In the genomic region with DNA sequence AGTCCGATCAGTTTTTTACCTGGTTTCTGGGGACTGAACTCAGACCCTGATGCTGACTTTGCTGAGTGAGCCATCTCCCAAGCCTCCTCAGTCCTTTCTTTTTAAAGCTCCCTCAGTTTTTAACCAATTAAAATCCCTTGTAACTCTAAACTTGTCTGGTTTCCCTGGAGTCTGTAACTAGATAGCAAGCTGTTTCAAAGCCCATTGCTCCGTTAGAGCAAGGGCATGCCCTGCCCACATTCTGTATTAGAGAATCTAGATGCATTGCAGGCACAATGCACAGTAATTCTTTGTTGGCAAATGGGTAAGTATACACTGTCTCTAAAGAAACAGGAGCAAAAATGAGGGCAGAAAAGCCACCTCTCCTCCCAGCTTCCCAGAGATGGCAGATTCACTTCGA, we compare ENCODE assay signal across 22 mouse cellular contexts.
"Had no signal": no experiment of that assay in that cellular context is flagged by ENCODE, and none has a peak within 500 bp of the region (broad histone marks: within the 10 kb centered on the region; RNA-seq: fewer than 3 reads in every experiment).

No protein-coding gene starts in this region.

- H3K9ac ChIP-seq: limb, embryonic 12.5 days; limb, embryonic 15.5 days; liver, embryonic 14.5 days; liver, postnatal 0 days; lung, embryonic 14.5 days; midbrain, embryonic 12.5 days; midbrain, embryonic 15.5 days; neural tube, embryonic 12.5 days; neural tube, embryonic 15.5 days had no signal

- H3K4me2 ChIP-seq: limb, embryonic 12.5 days; limb, embryonic 15.5 days; liver, embryonic 11.5 days; lung, embryonic 14.5 days; midbrain, embryonic 12.5 days; midbrain, embryonic 15.5 days; neural tube, embryonic 12.5 days; neural tube, embryonic 15.5 days had no signal

- DNase-seq: kidney, adult 9 months; kidney, postnatal 25 days; left cerebral cortex, postnatal 4 days; liver, postnatal 0 days; lung, embryonic 14.5 days; right cerebral cortex, adult 18-20 months; right cerebral cortex, postnatal 14 days; right cerebral cortex, postnatal 4 days; thymus, adult 2 months; thymus, postnatal 14 days had no signal

- H3K36me3 ChIP-seq: limb, embryonic 12.5 days; limb, embryonic 15.5 days; midbrain, embryonic 12.5 days; midbrain, embryonic 15.5 days; neural tube, embryonic 12.5 days; neural tube, embryonic 15.5 days had no signal

- ATAC-seq: intestine, postnatal 0 days; liver, postnatal 0 days; lung, postnatal 0 days; midbrain, embryonic 15.5 days had no signal

- H3K27me3 ChIP-seq: limb, embryonic 12.5 days; limb, embryonic 15.5 days; midbrain, embryonic 12.5 days; midbrain, embryonic 15.5 days; neural tube, embryonic 12.5 days; neural tube, embryonic 15.5 days had no signal

- H3K27ac ChIP-seq: limb, embryonic 12.5 days; limb, embryonic 15.5 days; liver, embryonic 14.5 days; macrophage; midbrain, embryonic 12.5 days; midbrain, embryonic 15.5 days; neural tube, embryonic 12.5 days; neural tube, embryonic 15.5 days; stomach, postnatal 0 days had no signal

- H3K4me1 ChIP-seq: limb, embryonic 15.5 days had no signal

- H3K4me3 ChIP-seq: limb, embryonic 12.5 days; limb, embryonic 15.5 days; midbrain, embryonic 12.5 days; midbrain, embryonic 15.5 days; neural tube, embryonic 12.5 days; neural tube, embryonic 15.5 days had no signal

- H3K9me3 ChIP-seq: limb, embryonic 12.5 days; limb, embryonic 15.5 days; midbrain, embryonic 12.5 days; midbrain, embryonic 15.5 days; neural tube, embryonic 12.5 days; neural tube, embryonic 15.5 days had no signal
